Mouse (Mus musculus) E14TG2a.4 (cell line): ENCODE data around the gene Nop10.

Experiments used
- CTCF ChIP-seq: conservative IDR thresholded peaks from 2 replicates; pipeline ENCODE4 v1.5.1; 2014; ENCODE audit warnings: low read length
- POU5F1 ChIP-seq: IDR thresholded peaks from 2 replicates; pipeline ENCODE4 v1.6.1; 2014; ENCODE audit warnings: low read length, borderline replicate concordance

DNA sequence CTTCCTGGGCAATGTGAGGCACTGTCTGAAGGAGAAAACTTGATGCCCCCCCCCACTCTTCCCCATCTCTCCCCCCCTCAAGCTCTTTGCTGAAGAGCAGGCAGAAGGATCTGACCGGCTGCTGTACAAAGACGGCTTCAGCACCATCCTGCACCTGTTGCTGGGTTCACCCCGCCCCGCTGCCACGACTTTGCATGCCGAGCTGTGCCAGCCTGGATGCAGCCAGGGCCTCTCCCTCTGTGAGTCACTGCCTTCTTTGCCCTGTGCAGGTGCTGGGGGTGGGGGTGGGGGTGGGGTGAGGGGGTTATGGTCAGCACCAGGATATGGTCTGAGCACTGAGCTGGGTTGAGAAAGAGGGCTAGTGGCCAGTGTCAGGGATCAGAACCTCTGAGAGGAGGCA, 15.5 kb upstream of the Nop10 start:
- TF ChIP-seq CTCF (no peak), POU5F1 (no peak)
